Mouse (Mus musculus) brain, embryonic 14.5 days (tissue): ENCODE results near the gene Stk11ip.

Experiments
- CTCF ChIP-seq: fragments of 200-500 bp; IDR thresholded peaks from 2 replicates; pipeline ENCODE4 v1.5.1; 2012; ENCODE audit warnings: inconsistent platforms, mild to moderate bottlenecking, moderate library complexity, borderline replicate concordance; ENCODE audit not compliant: insufficient read depth, insufficient read length; ENCODE audit errors: extremely low read depth
- POLR2A ChIP-seq: fragments of 200-500 bp; IDR thresholded peaks from 2 replicates; pipeline ENCODE4 v1.6.1; 2012; ENCODE audit warnings: mild to moderate bottlenecking, inconsistent platforms, borderline replicate concordance; ENCODE audit not compliant: poor library complexity, insufficient read depth, insufficient read length, severe bottlenecking; ENCODE audit errors: extremely low read depth

- no peak for TF ChIP-seq CTCF
- no peak for TF ChIP-seq POLR2A
Measured at GRCm38 (mm10) chr1:75519576-75519975, 1.8 kb upstream of the Stk11ip start.
